Mouse (Mus musculus): Measurements from ENCODE around the gene Gm49392. TPM values are rescaled to one million over a fixed set of nuclear protein-coding genes. Genes with fewer than 3 reads are reported as not detected.

Gm49392 gene
- polyA plus RNA-seq, 1 experiment from 2014 or later = not detected

- 86% methylated on average over 2 of the region's 2 CpGs for WGBS
- Histone ChIP-seq H3K4me1 (ENCODE audit: control insufficient read depth, insufficient read depth, low read depth, low read length) (no peaks in the 10 kb centered on the region), H3K9ac (ENCODE audit: low read depth, low read length) (no peak overlapping the region), H3K4me3 (ENCODE audit: low read length) (no peak overlapping the region), H3K36me3 (ENCODE audit: control insufficient read depth, insufficient read depth, low read length) (no peaks in the 10 kb centered on the region), H3K9me3 (ENCODE audit: control insufficient read depth, low read length) (no peaks in the 10 kb centered on the region), H3K4me2 (ENCODE audit: low read length) (no peak overlapping the region), H3K27me3 (replicated peaks; ENCODE audit: control insufficient read depth, insufficient read depth, low read length) (no peaks in the 10 kb centered on the region), H3K27ac (ENCODE audit: low read depth, low read length) (no peak overlapping the region)
- ATAC-seq = no peak
Observed at GRCm38 (mm10) chr13:60809690-60810089, 87.0 kb downstream of the Gm49392 start.

DNA sequence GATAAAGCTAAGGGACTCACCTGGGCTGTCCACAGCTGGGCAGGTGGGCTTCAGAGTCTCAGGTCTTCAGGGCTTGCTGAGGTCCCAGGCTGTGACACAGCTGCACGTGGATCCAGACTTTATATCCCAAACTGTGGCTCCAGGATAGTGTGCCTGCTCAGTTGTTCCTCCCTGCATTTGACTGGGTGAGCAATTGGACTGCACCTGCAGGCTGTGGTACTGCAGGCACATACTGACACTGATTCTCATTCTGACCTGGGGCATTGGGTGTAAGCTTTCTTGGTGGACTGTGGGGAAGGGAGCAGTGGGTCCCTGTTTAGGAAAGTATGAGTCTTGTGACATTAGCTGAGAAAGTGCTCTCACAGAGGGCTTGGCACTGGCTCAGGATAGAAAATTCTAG is 93.9 kb downstream of the Gm49392 start, which contains the start of gene Ctsll3:
TSS of gene Ctsll3 (minus strand) at position 101 of the 400 bp plus-strand sequence.
- 76% methylated on average over 1 of the region's 1 CpGs for WGBS
- Histone ChIP-seq H3K27ac (ENCODE audit: low read depth, low read length) (no peak within 1 kb of the TSS), H3K27me3 (replicated peaks; ENCODE audit: control insufficient read depth, insufficient read depth, low read length) (no peaks in the 10 kb centered on the region), H3K4me2 (ENCODE audit: low read length) (no peak within 1 kb of the TSS), H3K9ac (ENCODE audit: low read depth, low read length) (no peak within 1 kb of the TSS), H3K4me1 (ENCODE audit: control insufficient read depth, insufficient read depth, low read depth, low read length) (no peaks in the 10 kb centered on the region), H3K4me3 (ENCODE audit: low read length) (no peak within 1 kb of the TSS), H3K9me3 (ENCODE audit: control insufficient read depth, low read length) (no peaks in the 10 kb centered on the region), H3K36me3 (ENCODE audit: control insufficient read depth, insufficient read depth, low read length) (no peaks in the 10 kb centered on the region)
- no peak for ATAC-seq

Other genes starting within 250 kb of the Gm49392 start
- gene BC051665, start 110.5 kb downstream of the Gm49392 start, polyA plus RNA-seq (2015; fragmentation: Nextera tagmentation; extraction: Ambion mirVana) = not detected in 2 replicates
- gene Ctsll3, start 94.0 kb downstream of the Gm49392 start, polyA plus RNA-seq (2015; fragmentation: Nextera tagmentation; extraction: Ambion mirVana) = not detected in 2 replicates
- 0.33 TPM in 1 of 2 replicates, not detected in the other for gene 4930486L24Rik, start 32.4 kb downstream of the Gm49392 start, polyA plus RNA-seq (2015; fragmentation: Nextera tagmentation; extraction: Ambion mirVana)
- gene Ctla2b, start 553 bp upstream of the Gm49392 start, polyA plus RNA-seq (2015; fragmentation: Nextera tagmentation; extraction: Ambion mirVana) = 1.6 and 1.9 TPM in 2 replicates
- gene Tpbpb, start 8.0 kb upstream of the Gm49392 start, polyA plus RNA-seq (2015; fragmentation: Nextera tagmentation; extraction: Ambion mirVana) = not detected in 2 replicates
- gene Gm49393, start 38.7 kb upstream of the Gm49392 start, polyA plus RNA-seq (2015; fragmentation: Nextera tagmentation; extraction: Ambion mirVana) = 0.36 TPM in 1 of 2 replicates, not detected in the other
- 0.65 and 1.3 TPM in 2 replicates for gene Gm49391, start 39.7 kb upstream of the Gm49392 start, polyA plus RNA-seq (2015; fragmentation: Nextera tagmentation; extraction: Ambion mirVana)
- 18.7 and 26.9 TPM in 2 replicates for gene Ctla2a, start 39.7 kb upstream of the Gm49392 start, polyA plus RNA-seq (2015; fragmentation: Nextera tagmentation; extraction: Ambion mirVana)
- gene Tpbpa, start 45.1 kb upstream of the Gm49392 start, polyA plus RNA-seq (2015; fragmentation: Nextera tagmentation; extraction: Ambion mirVana) = not detected in 2 replicates
- gene Ctsj, start 109.1 kb upstream of the Gm49392 start, polyA plus RNA-seq (2015; fragmentation: Nextera tagmentation; extraction: Ambion mirVana) = not detected in 2 replicates
- gene Ctsq, start 143.7 kb upstream of the Gm49392 start, polyA plus RNA-seq (2015; fragmentation: Nextera tagmentation; extraction: Ambion mirVana) = not detected in 2 replicates

Measured in hindbrain, embryonic 16.5 days (tissue).